Mouse (Mus musculus): ENCODE measurements around the gene Ssh2. TPM values are rescaled to one million over a fixed set of nuclear protein-coding genes. Genes with fewer than 3 reads are reported as not detected.

The Ssh2 gene
- total RNA-seq, 2 experiments from 2014 or later, result 40.5 to 42.8 TPM

Other genes starting within 250 kb of the Ssh2 start
- gene Slc6a4, start 217.7 kb upstream of the Ssh2 start, total RNA-seq (2021), result not detected
- 10 to 100 TPM; 13.7 to 16.1 TPM for gene Nsrp1, start 137.9 kb upstream of the Ssh2 start, total RNA-seq (2021)
- gene Efcab5, start 27.3 kb upstream of the Ssh2 start, total RNA-seq (2021), result 1 to 10 TPM; 2.3 to 2.7 TPM
- gene Coro6, start 246.1 kb downstream of the Ssh2 start, total RNA-seq (2021), result 10 to 100 TPM; 31.3 to 32.4 TPM